Mouse (Mus musculus) Patski (cell line): ENCODE measurements at regions not wholly inside any gene's neighbourhood (a gene's known extent, or its start where the extent isn't known, plus 50 kb on each side); places are given as distances from the start of the nearest gene placed in this dataset.
A peak's percentile ranks its signal among the peaks of the same experiment; 100 is the strongest.

Experiments used
- ATAC-seq: fragments of 100-300 bp; one replicate; pipeline ENCODE4 v1.8.0; 2021
- CTCF ChIA-PET: fragments of 350-600 bp; sonication (Branson Sonifier 250); formaldehyde crosslinking; loops from one replicate; lab custom pipeline; 2022; ENCODE audit warnings: inconsistent platforms; lab: Charles Lee
- POLR2A ChIA-PET: fragments of 350-600 bp; sonication (Branson Sonifier 250); formaldehyde crosslinking; loops from one replicate; lab custom pipeline; 2022; ENCODE audit warnings: antibody characterized with exemption, inconsistent platforms; lab: Charles Lee
- DNase-seq: peaks from one replicate; pipeline ENCODE4 v3.0.0-alpha.2; 2011; ENCODE audit warnings: low read depth, low spot score
- H3K27me3 ChIP-seq: fragments of 371-371 bp; one replicate; pipeline ENCODE4 v1.5.1; 2021
- CTCF ChIP-seq: fragments of 100-300 bp; IDR thresholded peaks from one replicate; pipeline ENCODE4 v1.5.1; 2021
- in situ Hi-C: fragments of 300-500 bp; cut with MboI; formaldehyde crosslinking; loops from 3 replicates; pipeline ENCODE4 v1.11.1; 2018; ENCODE audit warnings: low pct_unique_long_range_greater_than_20kb, mixed read lengths

GRCm38 (mm10) chr1:76896152-76896864 lies 618.6 kb downstream of the Epha4 start:
- DNase-seq (no peak), ATAC-seq (no peak)
- POLR2A ChIA-PET: no interaction called here
- peaks cover 21% of the 10 kb centered on the region for H3K27me3 ChIP-seq
- CTCF ChIA-PET: no interaction called here
- no peak for TF ChIP-seq CTCF
- in situ Hi-C loops: no loop called here

GRCm38 (mm10) chr1:76897431-76897830 lies 617.5 kb downstream of the Epha4 start:
- ATAC-seq (no peak), DNase-seq (no peak)
- in situ Hi-C loops: no loop called here
- POLR2A ChIA-PET: no interaction called here
- CTCF ChIA-PET: interaction anchor here (1.0 kb wide), 1 partner anchor 75 kb away, joined by 3 read pairs; no protein-coding TSS in a partner anchor
- TF ChIP-seq CTCF: no peak
- H3K27me3 ChIP-seq: peaks cover 24% of the 10 kb centered on the region

GRCm38 (mm10) chr1:76911472-76911871 lies 603.4 kb downstream of the Epha4 start:
- in situ Hi-C loops: no loop called here
- no peak for ATAC-seq
- no peak for DNase-seq
- TF ChIP-seq CTCF: no peak
- ChIA-PET CTCF (no interaction called here), POLR2A (no interaction called here)
- peaks cover 13% of the 10 kb centered on the region for H3K27me3 ChIP-seq

GRCm38 (mm10) chr1:76919541-76919940 lies 595.3 kb downstream of the Epha4 start:
- DNase-seq: no peak
- in situ Hi-C loops: no loop called here
- peaks cover 5% of the 10 kb centered on the region for H3K27me3 ChIP-seq
- TF ChIP-seq CTCF: no peak
- ChIA-PET POLR2A (no interaction called here), CTCF (no interaction called here)
- no peak for ATAC-seq

- no peak for ATAC-seq
- in situ Hi-C loops: no loop called here
- peaks cover 6% of the 10 kb centered on the region for H3K27me3 ChIP-seq
- no peak for DNase-seq
- ChIA-PET POLR2A (interaction anchor here (0.7 kb wide), 1 partner anchor 63 kb away, joined by 5 read pairs; no protein-coding TSS in a partner anchor), CTCF (no interaction called here)
- TF ChIP-seq CTCF: no peak
Observed at GRCm38 (mm10) chr1:76920634-76921033, 594.3 kb downstream of the Epha4 start.

GRCm38 (mm10) chr1:76927041-76927440 lies 587.8 kb downstream of the Epha4 start:
- no peak for ATAC-seq
- in situ Hi-C loops: no loop called here
- peaks cover 15% of the 10 kb centered on the region for H3K27me3 ChIP-seq
- DNase-seq: no peak
- no peak for TF ChIP-seq CTCF
- POLR2A ChIA-PET: no interaction called here
- CTCF ChIA-PET: no interaction called here

GRCm38 (mm10) chr1:76928035-76928434 lies 586.9 kb downstream of the Epha4 start:
- H3K27me3 ChIP-seq: peaks cover 15% of the 10 kb centered on the region
- in situ Hi-C loops: no loop called here
- ChIA-PET CTCF (interaction anchor here (0.7 to 1.4 kb wide), 2 partner anchors 9 to 10 kb away, joined by 3 to 5 read pairs; no protein-coding TSS in a partner anchor), POLR2A (no interaction called here)
- DNase-seq (peak; percentile 19), ATAC-seq (peak; percentile 67)
- TF ChIP-seq CTCF: no peak

- H3K27me3 ChIP-seq: peaks cover 16% of the 10 kb centered on the region
- in situ Hi-C loops: no loop called here
- CTCF ChIA-PET: interaction anchor here (1.3 kb wide), 1 partner anchor 28 kb away, joined by 3 read pairs; no protein-coding TSS in a partner anchor
- no peak for DNase-seq
- ATAC-seq: no peak
- POLR2A ChIA-PET: no interaction called here
- TF ChIP-seq CTCF: no peak
Observed at GRCm38 (mm10) chr1:76933460-76933859, 581.4 kb downstream of the Epha4 start.

- POLR2A ChIA-PET: no interaction called here
- DNase-seq: no peak
- peaks cover 47% of the 10 kb centered on the region for H3K27me3 ChIP-seq
- no peak for ATAC-seq
- CTCF ChIA-PET: no interaction called here
- in situ Hi-C loops: no loop called here
- no peak for TF ChIP-seq CTCF
Observed at GRCm38 (mm10) chr1:76942730-76943129, 572.2 kb downstream of the Epha4 start.

GRCm38 (mm10) chr1:76944046-76944445 lies 570.8 kb downstream of the Epha4 start:
- no peak for DNase-seq
- no peak for TF ChIP-seq CTCF
- ATAC-seq: no peak
- POLR2A ChIA-PET: no interaction called here
- CTCF ChIA-PET: no interaction called here
- in situ Hi-C loops: no loop called here
- peaks cover 39% of the 10 kb centered on the region for H3K27me3 ChIP-seq

- peaks cover 24% of the 10 kb centered on the region for H3K27me3 ChIP-seq
- in situ Hi-C loops: no loop called here
- CTCF ChIA-PET: no interaction called here
- no peak for DNase-seq
- ATAC-seq: no peak
- no peak for TF ChIP-seq CTCF
- POLR2A ChIA-PET: no interaction called here
Observed at GRCm38 (mm10) chr1:76955031-76955430, 559.9 kb downstream of the Epha4 start.
